Mouse (Mus musculus): Measurements from ENCODE around the gene Itgav.

The Itgav gene

DNA sequence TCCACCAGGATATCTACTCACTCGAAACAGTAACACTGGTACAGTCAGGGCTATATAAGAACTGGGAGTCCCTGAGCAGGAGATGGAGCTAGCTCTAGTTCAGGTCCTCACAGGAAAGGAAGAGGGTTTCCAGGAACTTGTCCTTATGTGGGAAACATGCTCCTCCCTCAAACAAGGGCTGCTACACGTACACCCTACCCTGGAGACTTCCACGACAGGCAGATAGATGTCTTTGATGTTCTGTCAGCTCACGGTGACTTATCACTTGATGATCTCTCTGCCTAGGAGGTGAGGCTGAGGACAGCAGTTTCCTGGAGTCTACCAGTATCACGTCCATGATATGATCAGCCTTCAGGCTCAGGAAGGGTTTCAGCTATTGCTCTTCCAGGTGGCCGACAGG, 21.1 kb downstream of the Itgav start:
- ATAC-seq (ENCODE audit: low TSS enrichment) = no peak

DNA sequence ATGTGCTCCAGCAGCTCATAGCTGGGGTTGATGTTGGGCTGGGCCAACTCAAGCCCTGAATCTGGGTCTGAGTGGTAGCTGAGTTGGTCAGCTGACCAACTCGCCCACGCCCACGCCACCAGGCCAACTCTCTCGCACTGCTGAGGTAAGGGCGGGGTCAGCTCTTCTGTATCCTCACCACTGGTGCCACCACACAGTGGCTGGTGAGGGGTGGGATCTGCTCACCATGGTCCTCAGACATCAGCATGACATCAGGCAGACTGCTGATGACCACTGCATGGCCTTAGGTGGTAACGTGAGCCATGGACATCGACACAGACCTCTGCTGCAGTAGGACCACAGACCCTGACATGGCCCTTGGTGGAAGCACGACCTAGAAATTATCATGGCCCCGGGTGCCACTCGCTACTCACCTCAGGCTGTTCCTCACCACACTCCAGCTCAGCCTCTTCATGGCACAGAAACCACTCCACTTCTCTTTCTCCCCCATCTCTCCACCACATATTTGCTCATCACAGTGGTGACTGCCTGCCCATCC, 24.5 kb downstream of the Itgav start:
- ATAC-seq (ENCODE audit: low TSS enrichment) = no peak

DNA sequence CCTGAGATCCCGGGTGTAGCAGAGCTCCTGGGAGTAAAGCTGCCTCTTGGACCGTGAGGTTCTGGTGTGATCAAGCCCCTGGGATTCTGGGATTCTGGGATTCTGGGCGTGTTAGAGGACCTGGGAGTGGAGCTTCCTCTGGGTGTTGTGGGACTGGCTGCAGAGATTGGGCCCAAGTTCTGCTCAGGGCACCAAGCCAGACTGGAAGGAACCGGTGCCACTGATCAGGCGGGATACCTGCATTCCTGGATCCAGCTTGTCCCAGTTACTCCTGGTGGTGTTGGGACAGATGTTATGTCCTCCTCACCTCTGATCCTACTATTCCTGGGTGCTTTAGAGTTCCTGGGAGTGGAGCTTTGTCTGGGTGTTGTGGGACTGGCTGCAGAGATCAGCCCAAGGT, 28.8 kb downstream of the Itgav start:
- no peak for ATAC-seq (ENCODE audit: low TSS enrichment)

DNA sequence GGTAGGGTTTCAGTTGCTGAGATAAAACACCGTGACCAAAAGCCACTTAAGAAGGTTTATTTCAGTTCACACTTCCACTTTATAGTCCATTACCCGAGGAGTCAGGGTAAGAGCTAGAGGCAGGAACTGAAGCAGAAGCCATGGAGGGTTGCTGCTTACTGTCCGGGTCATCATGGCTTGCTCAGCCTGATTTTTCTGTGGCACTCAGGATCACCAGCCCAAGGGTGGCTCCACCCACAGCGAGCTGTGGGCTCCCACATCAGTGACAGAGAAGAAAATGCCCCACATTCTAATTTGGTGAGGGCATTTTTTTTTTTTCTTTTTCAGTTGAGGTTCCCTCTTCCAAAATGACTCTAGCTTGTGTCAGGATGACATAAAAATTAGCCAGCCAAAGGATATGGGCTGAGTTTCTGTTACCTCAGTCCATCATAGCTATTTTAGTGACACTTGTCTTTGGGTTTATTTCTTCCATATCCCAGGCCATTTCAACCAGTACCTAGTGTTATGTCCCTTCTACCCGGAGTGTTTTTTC, 30.2 kb downstream of the Itgav start:
- ATAC-seq (ENCODE audit: low TSS enrichment) = peak; percentile 69

DNA sequence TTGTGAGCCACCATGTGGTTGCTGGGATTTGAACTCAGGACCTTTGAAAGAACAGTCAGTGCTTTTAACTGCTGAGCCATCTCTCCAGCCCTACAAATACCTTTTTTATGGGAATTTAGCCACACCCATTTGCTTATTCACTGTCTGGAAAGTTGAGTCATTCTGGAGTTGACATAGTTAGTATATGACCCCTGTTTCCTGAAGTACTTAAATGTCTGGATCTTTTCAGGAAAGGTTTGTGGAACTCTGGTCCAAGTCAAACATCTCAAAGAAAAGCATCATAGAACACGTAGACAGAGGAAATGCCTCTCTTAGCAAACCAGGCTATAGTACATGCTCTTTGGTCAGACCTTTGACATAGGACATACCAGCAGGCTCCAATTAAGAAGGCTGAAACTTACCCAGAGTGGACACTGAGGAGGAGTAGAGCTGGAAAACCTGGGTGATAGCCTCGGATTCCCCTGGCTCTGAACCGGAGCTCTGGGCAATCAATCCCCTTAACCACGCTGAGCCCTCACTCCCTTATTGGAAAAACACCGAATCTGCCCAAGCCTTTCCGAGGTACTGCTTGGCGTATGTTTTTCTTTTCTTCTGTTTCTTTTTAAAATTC, 34.5 kb downstream of the Itgav start:
- ATAC-seq (ENCODE audit: low TSS enrichment) = no peak

DNA sequence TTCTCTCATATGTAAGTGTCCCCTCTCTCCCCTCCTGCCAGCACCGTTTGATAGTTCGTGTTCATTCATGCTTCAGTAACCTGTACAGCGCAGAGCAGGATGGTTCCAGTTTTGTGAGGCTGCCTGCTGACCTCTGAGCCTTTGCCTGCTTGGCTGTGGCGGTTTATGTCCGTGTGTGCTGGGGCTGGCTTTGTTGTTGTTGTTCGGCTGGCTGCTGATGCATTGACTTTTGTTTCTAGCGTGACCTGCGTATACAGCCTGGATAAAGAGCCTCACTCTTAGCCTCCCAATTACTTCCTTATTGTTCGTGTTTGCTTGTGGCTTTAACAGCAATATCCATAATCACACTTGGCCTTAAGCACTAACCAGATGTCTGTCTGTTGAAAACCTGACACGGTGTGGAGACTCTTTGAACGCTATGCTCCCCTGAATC, 35.0 kb downstream of the Itgav start:
- ATAC-seq (ENCODE audit: low TSS enrichment) = no peak; the same call in 1 of the 2 replicates

DNA sequence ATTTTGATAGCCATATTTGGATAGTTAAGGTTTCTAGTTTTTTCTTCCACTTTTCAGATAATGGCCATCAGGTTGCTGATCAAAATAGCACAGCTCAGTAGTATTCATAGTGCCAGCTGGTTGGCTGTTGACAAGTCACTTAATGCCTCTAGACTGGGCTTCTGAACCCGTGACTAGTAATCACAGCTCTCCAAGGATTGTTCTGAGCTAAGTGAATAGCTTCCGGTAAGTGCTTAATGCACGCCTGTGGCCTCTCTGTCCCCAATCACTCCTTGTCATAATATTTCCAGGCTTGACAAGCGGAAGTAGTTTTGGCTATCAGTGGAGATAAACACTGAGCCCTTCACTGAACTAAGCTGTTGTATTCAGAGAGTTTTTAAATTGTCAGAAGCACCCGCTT, 35.5 kb downstream of the Itgav start:
- ATAC-seq (ENCODE audit: low TSS enrichment) = no peak

DNA sequence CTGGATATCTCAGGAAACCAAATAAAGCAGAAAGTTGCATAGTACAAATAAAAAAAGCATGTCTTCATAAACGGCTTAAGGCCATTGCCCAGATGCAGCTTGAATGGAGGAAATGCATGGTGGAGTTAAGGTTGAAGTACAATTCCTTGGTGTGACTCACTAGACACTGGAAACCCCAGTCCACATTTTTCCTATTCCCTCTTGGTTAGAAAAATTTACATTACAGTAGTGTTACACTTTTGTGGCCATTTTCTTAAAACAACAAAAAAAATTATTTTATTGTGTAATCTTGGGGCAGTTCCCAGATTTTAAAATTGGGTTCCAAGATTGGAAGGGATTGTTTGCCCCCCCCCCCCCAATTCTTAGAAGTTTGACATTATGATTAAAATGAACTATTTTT, 35.9 kb downstream of the Itgav start:
- no peak for ATAC-seq (ENCODE audit: low TSS enrichment)

DNA sequence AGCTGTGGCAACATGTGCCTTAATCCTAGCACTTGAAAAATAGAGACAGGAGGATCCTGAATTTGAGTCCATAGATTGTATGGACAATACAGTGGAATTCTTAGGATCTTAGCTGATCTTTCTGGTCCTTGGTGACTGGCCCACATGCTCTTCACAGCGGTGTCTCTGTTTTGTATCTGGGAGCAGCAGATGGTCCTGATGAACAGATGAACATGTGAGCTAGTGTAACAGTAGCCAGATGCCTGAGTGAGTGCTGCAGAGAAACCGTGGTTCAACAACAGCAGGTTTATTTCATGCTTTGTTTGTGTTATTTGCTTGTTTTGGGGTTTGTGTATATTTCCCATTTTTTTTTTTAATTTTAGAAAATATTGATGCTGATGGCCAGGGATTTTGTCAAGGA, 37.3 kb downstream of the Itgav start:
- ATAC-seq (ENCODE audit: low TSS enrichment) = no peak

DNA sequence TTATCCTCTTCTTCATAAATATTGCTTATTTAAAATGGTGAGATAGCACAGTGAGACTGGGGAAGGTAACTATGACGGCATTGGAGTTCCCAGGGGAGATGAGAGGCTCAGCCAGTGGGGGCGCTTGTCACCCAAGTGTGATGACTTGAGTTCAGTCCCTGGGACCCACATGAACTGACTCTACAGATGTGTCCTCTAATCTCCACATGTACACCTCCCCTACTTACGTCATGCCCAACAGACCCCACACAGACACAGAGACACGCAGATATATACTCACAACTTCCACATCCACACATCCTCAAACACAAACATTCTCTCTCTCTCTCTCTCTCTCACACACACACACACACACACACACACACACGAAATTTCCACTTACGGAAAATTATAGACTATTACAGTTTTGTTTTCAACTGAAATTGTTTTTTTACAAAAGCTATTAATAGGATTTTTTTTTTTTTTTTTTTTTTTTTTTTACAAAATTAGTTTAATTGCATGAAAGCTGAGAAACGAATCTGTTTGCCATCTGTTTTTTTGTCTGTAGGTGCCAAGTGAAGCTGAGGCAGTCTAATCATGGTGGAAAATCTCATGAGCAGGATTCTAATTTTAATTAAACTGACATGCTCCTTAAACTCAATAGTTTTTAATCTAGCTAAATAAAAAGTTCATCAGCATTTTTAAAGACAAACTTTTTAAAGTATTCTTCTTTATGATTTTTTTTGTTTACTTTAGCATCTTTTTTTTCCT, 38.1 kb downstream of the Itgav start:
- no peak for ATAC-seq (ENCODE audit: low TSS enrichment)

DNA sequence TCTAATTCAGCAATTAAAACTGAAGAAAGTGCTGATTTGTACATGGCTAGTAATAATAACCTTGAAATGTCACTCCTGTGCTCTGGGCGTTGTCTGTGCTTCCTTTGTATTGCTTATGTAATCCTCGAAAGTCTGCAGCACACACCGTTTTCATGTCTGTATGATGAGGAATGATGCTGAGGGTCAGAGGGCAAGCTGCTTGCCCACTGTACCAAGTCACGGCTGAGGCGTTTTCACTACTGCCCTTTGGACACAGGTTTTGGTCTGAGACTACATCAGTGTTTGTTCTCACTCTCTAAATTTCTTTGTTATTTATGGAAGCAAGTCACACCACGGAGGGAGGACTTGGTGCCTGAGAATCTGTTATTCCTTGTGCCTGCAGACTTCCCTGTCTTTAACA, 41.9 kb downstream of the Itgav start:
- ATAC-seq (ENCODE audit: low TSS enrichment) = peak; percentile 69

DNA sequence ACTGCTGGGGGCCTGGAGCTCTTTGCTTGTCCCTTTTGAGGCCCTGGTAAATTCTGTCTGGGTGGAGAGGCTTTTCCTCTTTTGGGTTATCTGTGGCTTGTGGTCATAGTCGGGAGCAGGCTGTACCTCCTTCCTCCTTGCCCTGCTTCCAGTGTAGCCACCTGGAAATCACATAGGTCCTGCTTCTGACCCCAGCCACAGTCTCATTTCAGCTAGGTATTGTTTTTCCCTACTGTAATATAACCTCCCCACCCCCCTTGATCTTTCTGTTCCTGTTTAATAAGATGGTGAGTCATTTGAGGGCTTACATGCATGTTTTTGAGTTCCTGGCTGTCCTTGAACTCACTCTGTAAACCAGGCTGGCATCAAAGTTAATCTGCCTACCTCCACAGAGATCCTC, 42.7 kb downstream of the Itgav start:
- ATAC-seq (ENCODE audit: low TSS enrichment) = no peak

DNA sequence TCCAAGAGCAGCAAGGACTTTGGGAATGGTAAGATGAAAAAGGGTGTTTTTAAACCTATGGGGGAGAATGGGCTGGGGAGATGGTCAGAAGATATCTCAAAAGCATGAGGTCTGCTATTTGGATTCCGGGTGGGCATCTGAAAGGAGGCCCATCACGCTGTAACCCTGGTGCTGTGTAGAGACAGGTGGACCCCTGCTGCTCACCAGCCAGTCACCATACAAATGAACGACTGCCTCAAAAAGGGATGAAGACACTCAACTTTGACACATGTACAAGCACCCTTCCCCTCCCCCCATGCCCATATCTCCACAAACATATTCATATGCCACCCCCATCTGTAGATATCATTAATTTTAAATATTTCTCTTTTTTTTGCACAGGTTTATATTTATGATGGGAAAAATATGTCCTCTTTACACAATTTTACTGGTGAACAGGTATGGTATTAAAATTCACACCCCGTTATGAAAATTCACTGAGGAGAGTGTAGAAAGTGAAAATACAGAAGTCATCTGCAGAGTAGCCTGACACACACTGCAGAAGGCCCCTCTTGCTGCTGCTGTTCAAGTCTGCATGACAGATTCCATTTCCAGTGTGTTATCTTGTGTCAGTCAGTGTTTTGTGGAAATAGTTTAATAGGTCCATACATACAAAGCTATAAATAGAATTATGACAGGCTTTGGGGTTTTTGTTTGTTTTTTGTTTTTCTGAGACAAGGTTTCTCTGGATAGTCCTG, 44.3 kb downstream of the Itgav start:
- ATAC-seq (ENCODE audit: low TSS enrichment) = no peak

DNA sequence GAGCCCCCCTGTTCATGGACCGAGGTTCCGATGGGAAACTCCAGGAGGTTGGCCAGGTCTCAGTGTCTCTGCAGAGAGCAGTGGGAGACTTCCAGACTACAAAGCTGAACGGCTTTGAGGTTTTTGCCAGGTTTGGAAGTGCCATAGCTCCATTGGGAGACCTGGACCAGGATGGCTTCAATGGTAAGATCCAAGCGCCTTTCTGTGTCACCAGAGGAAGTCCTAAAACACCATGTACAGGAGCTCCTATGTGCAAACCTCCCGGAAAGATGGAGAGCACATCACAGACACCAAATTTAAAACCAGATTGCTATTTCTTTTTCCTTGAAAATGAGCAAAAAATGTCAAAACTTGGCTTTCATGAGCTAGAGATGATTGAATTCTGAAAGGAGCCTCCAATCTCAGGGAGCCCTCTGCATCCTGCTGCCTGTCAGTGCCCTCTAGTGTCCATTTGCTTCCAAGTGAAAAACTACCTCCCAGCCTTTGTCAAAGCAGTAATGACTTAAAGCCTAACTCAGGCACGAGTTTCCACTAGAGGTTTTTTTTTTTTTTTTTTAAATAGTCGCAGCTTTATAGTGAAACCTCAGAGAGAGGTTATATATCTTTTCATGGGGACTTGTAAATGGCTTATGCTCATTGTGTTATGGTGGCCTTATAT, 47.1 kb downstream of the Itgav start:
- ATAC-seq (ENCODE audit: low TSS enrichment) = peak; percentile 99

DNA sequence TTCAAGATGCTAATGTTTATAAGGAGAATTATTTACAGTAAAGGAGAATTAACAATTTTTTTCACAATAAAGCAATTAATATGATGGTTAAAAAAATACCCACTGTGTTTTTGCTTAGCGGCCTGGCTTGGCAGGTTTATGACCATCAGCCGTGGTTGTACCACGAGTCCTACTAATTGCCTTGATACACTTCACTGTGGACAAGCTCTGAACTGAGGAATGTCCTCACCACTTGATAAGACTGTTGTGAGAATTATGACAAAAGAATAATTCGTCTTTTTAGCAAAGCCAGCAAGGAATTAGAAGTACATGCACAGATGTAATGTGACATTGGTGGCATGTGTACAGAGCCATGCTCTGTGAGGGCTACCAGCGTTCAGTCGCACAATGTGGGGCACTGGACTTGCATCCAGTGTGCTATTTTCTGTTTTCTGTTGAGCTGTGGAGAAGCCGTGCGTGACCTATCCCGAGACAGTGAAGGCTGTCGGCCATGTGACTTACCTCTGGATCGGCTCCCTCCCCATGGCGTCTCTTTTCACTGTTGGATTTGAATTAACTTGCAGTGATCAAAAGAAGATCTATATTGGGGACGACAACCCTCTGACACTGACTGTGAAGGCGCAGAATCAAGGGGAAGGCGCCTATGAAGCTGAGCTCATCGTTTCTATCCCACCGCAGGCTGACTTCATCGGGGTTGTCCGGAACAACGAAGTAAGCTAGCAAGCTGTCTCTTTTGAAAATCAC, 67.3 kb downstream of the Itgav start:
- no peak for ATAC-seq (ENCODE audit: low TSS enrichment)

DNA sequence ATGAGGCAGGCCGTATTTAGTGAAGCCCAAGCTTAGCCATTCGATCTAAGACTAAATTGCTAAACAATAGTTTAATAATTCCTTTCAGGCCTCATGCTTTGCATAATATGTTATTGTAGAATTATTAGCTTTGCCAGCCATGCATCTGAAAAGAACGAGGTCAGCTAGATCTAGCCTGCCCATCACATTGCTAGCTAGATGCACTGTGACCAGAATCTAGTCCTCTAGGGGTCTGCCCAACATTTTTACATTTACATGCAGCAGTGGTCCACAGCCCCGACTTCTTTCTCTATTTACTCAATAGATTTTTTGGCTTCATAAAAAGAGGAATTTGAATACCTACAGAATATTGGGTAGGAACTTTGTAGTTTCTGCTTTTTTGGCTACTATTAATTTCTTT, 67.9 kb downstream of the Itgav start:
- no peak for ATAC-seq (ENCODE audit: low TSS enrichment)

DNA sequence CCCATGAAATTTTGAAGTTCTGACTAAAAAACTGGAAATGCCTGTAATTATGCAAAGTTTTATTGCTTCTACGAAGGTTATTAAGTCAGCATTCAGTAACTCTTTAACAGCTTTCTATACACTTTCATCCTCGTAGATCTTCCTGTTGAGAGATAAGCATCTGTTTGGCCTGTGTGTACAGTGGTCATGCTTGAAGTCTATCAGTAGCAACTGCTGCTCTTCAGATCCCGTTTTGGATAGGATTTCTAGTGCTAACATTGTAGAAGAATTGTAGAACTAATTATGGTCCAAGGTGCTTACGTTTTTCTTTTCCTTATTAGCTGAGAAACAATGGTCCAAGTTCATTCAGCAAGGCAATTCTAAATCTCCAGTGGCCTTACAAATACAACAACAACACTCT, 71.6 kb downstream of the Itgav start:
- ATAC-seq (ENCODE audit: low TSS enrichment) = no peak

DNA sequence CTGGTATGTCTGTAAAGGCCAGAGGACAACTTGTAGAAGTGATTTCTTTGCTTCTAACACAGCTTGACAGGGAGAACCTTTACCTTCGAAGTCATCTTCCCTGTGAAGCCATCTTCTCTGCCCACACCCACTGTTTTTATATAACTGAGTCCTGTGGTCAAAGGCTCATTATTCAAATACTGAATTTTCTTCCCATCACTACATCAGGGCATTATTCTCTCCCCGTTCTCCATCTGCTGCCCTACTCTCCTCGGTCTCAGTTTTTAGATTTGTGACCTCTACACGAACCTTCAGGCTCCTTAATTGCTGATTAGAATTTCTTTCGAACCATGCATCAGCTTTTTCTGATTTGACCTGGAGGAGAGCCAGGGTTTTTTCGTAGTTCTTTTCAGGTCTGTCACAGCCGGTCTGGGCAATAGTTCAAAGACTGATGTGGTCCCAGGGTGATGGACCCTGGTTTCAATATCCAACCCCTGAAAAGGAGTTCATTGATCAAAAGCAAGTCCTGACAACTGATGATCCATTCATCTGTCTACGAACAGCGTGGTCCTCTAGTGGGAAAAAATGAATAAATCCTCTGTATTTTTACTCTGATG, 73.8 kb downstream of the Itgav start:
- no peak for ATAC-seq (ENCODE audit: low TSS enrichment)

DNA sequence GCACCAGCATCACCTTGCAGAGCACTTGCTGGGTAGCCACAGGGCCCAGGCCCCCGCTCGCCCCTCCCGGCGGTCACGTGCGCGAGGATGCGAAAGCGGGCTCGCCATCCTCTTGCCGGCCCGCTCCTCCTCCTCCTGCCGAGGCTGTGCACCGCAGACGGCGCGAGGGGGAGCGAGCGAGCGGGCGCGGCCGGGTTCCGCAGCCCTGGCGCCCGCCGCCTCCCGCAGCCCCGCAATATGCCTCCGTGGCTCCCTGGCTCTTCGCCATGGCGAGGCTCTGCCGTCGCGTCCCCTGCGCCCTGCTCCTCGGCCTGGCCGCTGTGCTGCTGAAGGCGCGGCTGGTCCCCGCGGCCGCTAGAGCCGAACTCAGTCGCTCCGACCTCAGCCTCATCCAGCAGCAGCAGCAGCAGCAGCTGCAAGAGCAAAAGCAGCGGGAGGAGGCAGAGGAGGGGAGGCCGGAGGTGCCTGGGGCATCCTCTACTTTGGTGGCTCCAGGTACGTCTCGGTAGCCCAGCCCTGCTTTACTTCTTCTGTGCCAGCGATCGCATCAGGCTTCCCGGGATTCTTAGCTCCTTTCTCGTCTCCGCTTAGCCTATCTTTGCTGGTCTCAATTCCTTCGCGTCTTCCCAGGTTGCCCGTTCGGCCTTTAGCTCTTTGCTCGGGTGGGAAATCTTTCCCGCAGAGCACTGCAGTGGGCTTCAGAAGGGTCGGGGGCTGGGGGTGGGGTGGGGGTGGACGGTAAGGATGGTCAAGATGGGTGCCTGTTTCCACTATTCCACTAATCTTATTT, 88.5 kb downstream of the Itgav start, which contains the start of gene Fam171b:
Gene Fam171b, plus strand, starts transcription at position 154 of the 790 bp plus-strand sequence.
- peak; percentile 86 for ATAC-seq (ENCODE audit: low TSS enrichment)

Measured in frontal cortex, adult (tissue).